Mouse (Mus musculus) MEL (cell line): Measurements from ENCODE around the gene Ms4a6d. TPM values are rescaled to one million over a fixed set of nuclear protein-coding genes. Genes with fewer than 3 reads are reported as not detected.
"Not testable (repeated sequence)": the region's sequence is repeated elsewhere in the genome, so short reads cannot be mapped to it uniquely, and the experiment has no call there.

Experiments
- DNase-seq: peaks from one replicate; pipeline ENCODE4 v3.0.0; 2011; ENCODE audit warnings: low read depth, low spot score
- H3K27ac ChIP-seq: 2 replicates; pipeline ENCODE4 v1.5.1; 2012; ENCODE audit warnings: low read depth, mild to moderate bottlenecking, control low read depth, low read length, moderate library complexity; ENCODE audit not compliant: control insufficient read depth
- H3K27me3 ChIP-seq, 2 experiments: fragments of 150-350 bp in 1 of 2; sonication (generic) in 1 of 2; 2 replicates each; pipeline ENCODE4 v1.6.1; 2012; ENCODE audit warnings: low read length in 2 of 2, mild to moderate bottlenecking in 2 of 2, improper control_type of control experiment in 1 of 2, moderate library complexity in 1 of 2; ENCODE audit not compliant: insufficient read depth in 2 of 2, control insufficient read depth in 1 of 2
- H3K36me3 ChIP-seq, 2 experiments: 2 replicates each; pipeline ENCODE4 v1.6.1; 2012 to 2014; ENCODE audit warnings: low read length in 2 of 2, improper control_type of control experiment in 1 of 2, inconsistent platforms in 1 of 2, mild to moderate bottlenecking in 1 of 2; ENCODE audit not compliant: insufficient read depth in 2 of 2, control insufficient read depth in 1 of 2
- H3K4me1 ChIP-seq, 2 experiments: fragments of 150-350 bp in 1 of 2; sonication (generic) in 1 of 2; 2 replicates each; pipeline ENCODE4 v1.6.1; 2012; ENCODE audit warnings: low read length in 2 of 2, improper control_type of control experiment in 1 of 2, mild to moderate bottlenecking in 1 of 2; ENCODE audit not compliant: insufficient read depth in 2 of 2, control insufficient read depth in 1 of 2
- H3K4me3 ChIP-seq, 2 experiments: fragments of 150-350 bp in 1 of 2; sonication (generic) in 1 of 2; 2 replicates each; pipeline ENCODE4 v1.5.1; 2012; ENCODE audit warnings: low read depth in 2 of 2, low read length in 2 of 2, mild to moderate bottlenecking in 2 of 2, moderate library complexity in 2 of 2, control low read depth in 1 of 2, improper control_type of control experiment in 1 of 2; ENCODE audit not compliant: control insufficient read depth in 1 of 2, insufficient read depth in 1 of 2
- H3K79me2 ChIP-seq: 2 replicates; pipeline ENCODE4 v1.6.1; 2012; ENCODE audit warnings: mild to moderate bottlenecking, low read length, moderate library complexity; ENCODE audit not compliant: control insufficient read depth, poor library complexity, insufficient read depth
- H3K9ac ChIP-seq: 2 replicates; pipeline ENCODE4 v1.6.1; 2012; ENCODE audit warnings: low read depth, mild to moderate bottlenecking, control low read depth, low read length, moderate library complexity; ENCODE audit not compliant: control insufficient read depth, poor library complexity, severe bottlenecking
- H3K9me3 ChIP-seq: fragments of 150-350 bp; sonication (generic); replicated peaks from 2 replicates; pipeline ENCODE4 v1.6.1; 2012; ENCODE audit warnings: mild to moderate bottlenecking, low read length, improper control_type of control experiment, moderate library complexity; ENCODE audit not compliant: insufficient read depth
- MAFK ChIP-seq: IDR thresholded peaks from 2 replicates; pipeline ENCODE4 v1.6.1; 2011; ENCODE audit warnings: low read depth, mild to moderate bottlenecking, low read length, improper control_type of control experiment, borderline replicate concordance
- MYC ChIP-seq: IDR thresholded peaks from 2 replicates; pipeline ENCODE4 v1.6.1; 2011; ENCODE audit warnings: low read depth, mild to moderate bottlenecking, low read length, improper control_type of control experiment, moderate library complexity
- polyA plus RNA-seq, 2 experiments: library from polyadenylated mRNA; stranded (reverse) in 1 of 2; unstranded in 1 of 2; fragments of >175 nt in 1 of 2; fragments of >200 nt in 1 of 2; gene quantifications; 2 replicates each; pipeline versions ENCODE4 v1.2.1 to v1.2.4; 2012; ENCODE audit warnings: low replicate concordance in 2 of 2, low read depth in 1 of 2; ENCODE audit not compliant: insufficient read length in 2 of 2, insufficient read depth in 1 of 2, missing spikeins in 1 of 2
- total RNA-seq: library from RNA; depleted of rRNA; stranded (reverse); fragments of 300-350 nt; gene quantifications from 2 replicates; pipeline ENCODE4 v1.2.3, GENCODE M21; 2012; rRNA removed

The Ms4a6d gene
- total and polyA plus RNA-seq, 3 experiments, result not detected

DNA sequence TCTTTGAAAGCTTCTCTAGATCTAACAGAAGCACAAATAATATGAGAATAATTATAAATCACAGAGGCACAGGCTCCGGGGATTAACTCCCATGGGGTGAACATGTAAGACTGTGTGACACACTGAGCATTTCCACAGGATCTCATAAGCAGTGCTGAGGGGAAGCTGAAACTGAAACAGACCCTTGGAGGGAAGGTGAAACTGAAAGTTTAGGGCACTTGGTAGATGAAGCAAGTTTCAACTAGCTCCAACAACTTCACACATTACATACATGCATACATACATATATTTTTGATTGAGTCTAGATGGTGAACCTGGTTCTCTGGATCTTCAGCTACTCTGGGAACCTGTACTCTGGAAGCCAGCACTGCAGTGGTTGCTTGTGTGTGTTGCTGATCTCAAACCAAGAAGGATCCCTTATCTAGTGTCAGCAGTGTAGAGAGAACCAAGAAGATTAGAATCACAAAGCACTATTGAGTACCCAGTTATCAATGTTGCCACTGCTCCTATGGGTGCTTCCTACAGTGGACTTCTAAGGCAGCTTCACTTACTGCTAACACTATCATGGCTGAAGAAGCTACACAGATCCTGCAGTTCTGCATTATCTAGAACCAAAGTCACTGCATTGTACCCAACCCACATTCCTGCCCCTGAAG is 64.4 kb downstream of the Ms4a6d start:
- not testable (repeated sequence) for H3K79me2 ChIP-seq, H3K36me3 ChIP-seq, H3K27ac ChIP-seq, DNase-seq, H3K4me1 ChIP-seq, H3K9ac ChIP-seq, H3K4me3 ChIP-seq, H3K27me3 ChIP-seq, H3K9me3 ChIP-seq

DNA sequence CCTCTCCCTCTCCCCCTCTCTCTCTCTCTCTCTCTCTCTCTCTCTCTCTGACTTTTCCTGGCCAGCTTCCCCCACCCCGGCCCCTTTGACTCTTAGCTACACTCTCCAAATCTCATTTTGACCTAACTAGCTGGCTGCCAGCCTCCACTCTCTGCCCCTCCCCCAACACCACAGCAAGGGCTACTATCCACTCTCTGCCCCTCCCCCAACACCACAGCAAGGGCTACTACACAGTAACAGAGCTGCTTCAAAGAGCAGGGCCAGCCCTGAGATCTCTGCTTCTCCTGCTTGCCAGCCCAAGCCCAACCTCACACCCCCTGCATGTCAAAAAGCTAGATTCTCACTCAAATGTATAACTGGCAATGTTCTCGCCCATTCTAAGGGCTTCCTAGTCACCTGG is 67.3 kb downstream of the Ms4a6d start:
- TF ChIP-seq MAFK, result no peak
- no peak for TF ChIP-seq MYC
- Histone ChIP-seq H3K36me3 (no peaks in the 10 kb centered on the region), H3K9me3 (no peaks in the 10 kb centered on the region)

More for the DNA sequence above, 67.3 kb downstream of the Ms4a6d start:
- H3K79me2 ChIP-seq, result no peaks in the 10 kb centered on the region
- no peaks in the 10 kb centered on the region for H3K27me3 ChIP-seq
- no peak for DNase-seq
- no peak overlapping the region for H3K27ac ChIP-seq
- no peak overlapping the region for H3K4me3 ChIP-seq
- H3K9ac ChIP-seq, result no peak overlapping the region
- H3K4me1 ChIP-seq, result no peaks in the 10 kb centered on the region

Other genes starting within 250 kb of the Ms4a6d start
- not detected in 2 replicates for gene Ms4a4a, start 229.3 kb downstream of the Ms4a6d start, total RNA-seq
- not detected for gene Ms4a4a, start 229.3 kb downstream of the Ms4a6d start, polyA plus RNA-seq
- gene Ms4a4c, start 200.1 kb downstream of the Ms4a6d start, total RNA-seq, result not detected in 2 replicates
- gene Ms4a4c, start 200.1 kb downstream of the Ms4a6d start, polyA plus RNA-seq, result not detected
- gene Ms4a4b, start 161.3 kb downstream of the Ms4a6d start, total RNA-seq, result not detected in 2 replicates
- gene Ms4a4b, start 161.3 kb downstream of the Ms4a6d start, polyA plus RNA-seq, result not detected
- gene Ms4a6c, start 135.5 kb downstream of the Ms4a6d start, total RNA-seq, result not detected in 2 replicates
- gene Ms4a6c, start 135.5 kb downstream of the Ms4a6d start, polyA plus RNA-seq, result not detected
- not detected in 2 replicates for gene Gm8369, start 118.9 kb downstream of the Ms4a6d start, total RNA-seq
- gene Gm8369, start 118.9 kb downstream of the Ms4a6d start, polyA plus RNA-seq, result not detected
- not detected in 2 replicates for gene Ms4a6b, start 88.3 kb downstream of the Ms4a6d start, total RNA-seq
- not detected for gene Ms4a6b, start 88.3 kb downstream of the Ms4a6d start, polyA plus RNA-seq
- gene Ms4a4d, start 68.0 kb downstream of the Ms4a6d start, total RNA-seq, result not detected in 2 replicates
- not detected for gene Ms4a4d, start 68.0 kb downstream of the Ms4a6d start, polyA plus RNA-seq
- gene Ms4a2, start 18.9 kb upstream of the Ms4a6d start, total RNA-seq, result 1.5 and 3.1 TPM in 2 replicates
- under 1 TPM in 1 of 2 experiments, not detected in 1; 0.32 TPM for gene Ms4a2, start 18.9 kb upstream of the Ms4a6d start, polyA plus RNA-seq
- gene Ms4a3, start 36.0 kb upstream of the Ms4a6d start, total RNA-seq, result 0.88 and 1.0 TPM in 2 replicates
- 1 to 10 TPM in 1 of 2 experiments, not detected in 1; 1.0 TPM for gene Ms4a3, start 36.0 kb upstream of the Ms4a6d start, polyA plus RNA-seq
- gene Oosp2, start 55.7 kb upstream of the Ms4a6d start, total RNA-seq, result not detected in 2 replicates
- not detected for gene Oosp2, start 55.7 kb upstream of the Ms4a6d start, polyA plus RNA-seq
- gene Oosp1, start 86.3 kb upstream of the Ms4a6d start, total RNA-seq, result not detected in 2 replicates
- gene Oosp1, start 86.3 kb upstream of the Ms4a6d start, polyA plus RNA-seq, result not detected
- not detected in 2 replicates for gene Oosp3, start 92.2 kb upstream of the Ms4a6d start, total RNA-seq
- not detected for gene Oosp3, start 92.2 kb upstream of the Ms4a6d start, polyA plus RNA-seq
- not detected in 2 replicates for gene Gif, start 142.7 kb upstream of the Ms4a6d start, total RNA-seq
- gene Gif, start 142.7 kb upstream of the Ms4a6d start, polyA plus RNA-seq, result not detected
- gene Mrpl16, start 165.5 kb upstream of the Ms4a6d start, total RNA-seq, result 58.3 and 59.6 TPM in 2 replicates
- 10 to 100 TPM in 1 of 2 experiments, not detected in 1; 46.8 TPM for gene Mrpl16, start 165.5 kb upstream of the Ms4a6d start, polyA plus RNA-seq
- gene Stx3, start 214.6 kb upstream of the Ms4a6d start, total RNA-seq, result 0.33 and 0.73 TPM in 2 replicates
- 1 to 10 TPM in 1 of 2 experiments, not detected in 1; 3.0 TPM for gene Stx3, start 214.6 kb upstream of the Ms4a6d start, polyA plus RNA-seq
- gene Olfr1417, start 234.4 kb upstream of the Ms4a6d start, total RNA-seq, result not detected in 2 replicates
- gene Olfr1417, start 234.4 kb upstream of the Ms4a6d start, polyA plus RNA-seq, result not detected